ENCODE assay signal across 9 mouse cellular contexts in genomic region chr3:58490787-58491186, GRCm38 (mm10). TPM values are rescaled to one million over a fixed set of nuclear protein-coding genes. Genes with fewer than 3 reads are reported as not detected.
A peak's percentile ranks its signal among the peaks of the same experiment; 100 is the strongest.
DNase-seq lines count a peak whose midpoint lies in the region; ATAC-seq and TF ChIP-seq lines count a peak whose summit lies in the region.
"Had no signal": no experiment of that assay in that cellular context is flagged by ENCODE, and none has a peak within 500 bp of the region (broad histone marks: within the 10 kb centered on the region; RNA-seq: fewer than 3 reads in every experiment).

No protein-coding gene starts in this region.

- H3K27me3 ChIP-seq in hindbrain, embryonic 11.5 days (ENCODE audit: control insufficient read depth, insufficient read depth, low read length): no peaks in the 10 kb centered on the region
- H3K27me3 ChIP-seq in hindbrain, embryonic 13.5 days: no peaks in the 10 kb centered on the region
- H3K27me3 ChIP-seq in MEL (ENCODE audit: control insufficient read depth in 1 of 2, insufficient read depth in 2 of 2, low read length in 2 of 2): peaks cover 0 to 1% of the 10 kb centered on the region in 2 experiments; a peak in 1 of 4 replicates
- H3K27me3 ChIP-seq in lung, postnatal 0 days (replicated peaks; ENCODE audit: insufficient read depth, low read length): no peaks in the 10 kb centered on the region
- H3K27me3 ChIP-seq in hindbrain, embryonic 12.5 days: no peaks in the 10 kb centered on the region
- H3K27me3 ChIP-seq: megakaryocyte, embryonic 14.5 days had no signal

- H3K4me3 ChIP-seq in hindbrain, embryonic 11.5 days (ENCODE audit: low read depth, low read length): no peak overlapping the region
- no peak overlapping the region for H3K4me3 ChIP-seq in hindbrain, embryonic 13.5 days
- H3K4me3 ChIP-seq in MEL (ENCODE audit: control insufficient read depth in 1 of 2, insufficient read depth in 1 of 2, low read depth in 2 of 2, low read length in 2 of 2): no peak overlapping the region
- H3K4me3 ChIP-seq in lung, postnatal 0 days (ENCODE audit: low read depth, low read length): no peak overlapping the region
- no peak overlapping the region for H3K4me3 ChIP-seq in hindbrain, embryonic 12.5 days
- H3K4me3 ChIP-seq: megakaryocyte, embryonic 14.5 days had no signal

- ATAC-seq in hindbrain, embryonic 11.5 days (ENCODE audit: low FRiP score): no peak
- no peak for ATAC-seq in hindbrain, embryonic 13.5 days (ENCODE audit: low FRiP score)
- peak; percentile 70 for ATAC-seq in granulocyte monocyte progenitor cell, adult 5-6 weeks (replicated peaks; ENCODE audit: poor library complexity, severe bottlenecking)
- ATAC-seq in lung, postnatal 0 days: no peak
- ATAC-seq in hindbrain, embryonic 12.5 days (ENCODE audit: low FRiP score): no peak

- H3K9ac ChIP-seq in hindbrain, embryonic 11.5 days (ENCODE audit: low read depth, low read length): no peak overlapping the region
- H3K9ac ChIP-seq in hindbrain, embryonic 13.5 days: no peak overlapping the region
- H3K9ac ChIP-seq in MEL (ENCODE audit: control insufficient read depth, low read depth, low read length, poor library complexity, severe bottlenecking): no peak overlapping the region
- no peak overlapping the region for H3K9ac ChIP-seq in lung, postnatal 0 days (replicated peaks; ENCODE audit: low read depth)
- H3K9ac ChIP-seq in hindbrain, embryonic 12.5 days: no peak overlapping the region

- peak; percentile 10 to 64 (median 48); a peak in 4 of 6 replicates for TF ChIP-seq CTCF in MEL (IDR thresholded peaks at IDR 0.05 in 2 of 3, conservative IDR thresholded peaks at IDR 0.05 in 1 of 3; ENCODE audit: control insufficient read depth in 1 of 3, insufficient read depth in 1 of 3, low read depth in 2 of 3, low read length in 3 of 3, poor library complexity in 1 of 3, severe bottlenecking in 1 of 3)
- TF ChIP-seq CTCF in lung, postnatal 0 days (IDR thresholded peaks at IDR 0.05): peak; percentile 70

- H3K4me1 ChIP-seq in hindbrain, embryonic 11.5 days (replicated peaks; ENCODE audit: control insufficient read depth, insufficient read depth, low read length): no peaks in the 10 kb centered on the region
- H3K4me1 ChIP-seq in hindbrain, embryonic 13.5 days (replicated peaks): no peaks in the 10 kb centered on the region
- peaks cover 0 to 2% of the 10 kb centered on the region in 2 experiments; a peak in 1 of 4 replicates for H3K4me1 ChIP-seq in MEL (ENCODE audit: control insufficient read depth in 1 of 2, insufficient read depth in 2 of 2, low read length in 2 of 2)
- H3K4me1 ChIP-seq in lung, postnatal 0 days (ENCODE audit: insufficient read depth, low read depth, low read length): no peaks in the 10 kb centered on the region
- H3K4me1 ChIP-seq in hindbrain, embryonic 12.5 days: no peaks in the 10 kb centered on the region

- no peaks in the 10 kb centered on the region for H3K36me3 ChIP-seq in hindbrain, embryonic 11.5 days (ENCODE audit: control insufficient read depth, insufficient read depth, low read length)
- H3K36me3 ChIP-seq in hindbrain, embryonic 13.5 days: no peaks in the 10 kb centered on the region
- no peaks in the 10 kb centered on the region; a peak in 1 of 4 replicates for H3K36me3 ChIP-seq in MEL (ENCODE audit: control insufficient read depth in 1 of 2, insufficient read depth in 2 of 2, low read length in 2 of 2)
- no peaks in the 10 kb centered on the region for H3K36me3 ChIP-seq in lung, postnatal 0 days (ENCODE audit: insufficient read depth, low read length)
- H3K36me3 ChIP-seq in hindbrain, embryonic 12.5 days: no peaks in the 10 kb centered on the region

- 77% methylated on average over 7 of the region's 7 CpGs for WGBS in hindbrain, embryonic 11.5 days
- 78% methylated on average over 7 of the region's 7 CpGs for WGBS in hindbrain, embryonic 13.5 days
- WGBS in lung, postnatal 0 days: 62% methylated on average over 7 of the region's 7 CpGs
- 74% methylated on average over 7 of the region's 7 CpGs for WGBS in hindbrain, embryonic 12.5 days

- TF ChIP-seq POLR2A in MEL (IDR thresholded peaks at IDR 0.05; ENCODE audit: control insufficient read depth in 1 of 2, insufficient read depth in 1 of 2, low read depth in 1 of 2, low read length in 2 of 2, poor library complexity in 1 of 2): no peak

- H3K9me3 ChIP-seq in hindbrain, embryonic 11.5 days (ENCODE audit: control insufficient read depth, low read length): no peaks in the 10 kb centered on the region
- H3K9me3 ChIP-seq in hindbrain, embryonic 13.5 days: no peaks in the 10 kb centered on the region
- H3K9me3 ChIP-seq in MEL (replicated peaks; ENCODE audit: insufficient read depth, low read length): no peaks in the 10 kb centered on the region
- H3K9me3 ChIP-seq in lung, postnatal 0 days (ENCODE audit: low read length): no peaks in the 10 kb centered on the region
- H3K9me3 ChIP-seq in hindbrain, embryonic 12.5 days (replicated peaks): no peaks in the 10 kb centered on the region

- no peaks in the 10 kb centered on the region for H3K79me2 ChIP-seq in MEL (ENCODE audit: control insufficient read depth, insufficient read depth, low read length, poor library complexity)

- no peak overlapping the region for H3K27ac ChIP-seq in hindbrain, embryonic 11.5 days (ENCODE audit: low read depth, low read length)
- no peak overlapping the region for H3K27ac ChIP-seq in hindbrain, embryonic 13.5 days
- no peak overlapping the region for H3K27ac ChIP-seq in MEL (ENCODE audit: control insufficient read depth, low read depth, low read length)
- no peak overlapping the region for H3K27ac ChIP-seq in lung, postnatal 0 days (ENCODE audit: low read length)
- no peak overlapping the region for H3K27ac ChIP-seq in hindbrain, embryonic 12.5 days

- DNase-seq in hindbrain, embryonic 11.5 days (ENCODE audit: low spot score): peak; percentile 3
- peak; percentile 67 for DNase-seq in A20 (ENCODE audit: low read depth, low spot score)
- DNase-seq in MEL (ENCODE audit: low read depth, low spot score): peak; percentile 56
- peak; percentile 11 for DNase-seq in lung, postnatal 0 days (ENCODE audit: low spot score)
- DNase-seq in telencephalon, adult 2 months (ENCODE audit: low read depth, low spot score): peak; percentile 16

- peak; percentile 64 for TF ChIP-seq RAD21 in MEL (IDR thresholded peaks at IDR 0.05; ENCODE audit: low read depth, low read length)

- no peak for TF ChIP-seq EP300 in MEL (IDR thresholded peaks at IDR 0.05; ENCODE audit: low read depth in 1 of 2, low read length in 2 of 2)
- no peak for TF ChIP-seq EP300 in lung, postnatal 0 days (IDR thresholded peaks at IDR 0.05)

- H3K4me2 ChIP-seq in hindbrain, embryonic 11.5 days (replicated peaks; ENCODE audit: low read depth, low read length): no peak overlapping the region
- no peak overlapping the region for H3K4me2 ChIP-seq in hindbrain, embryonic 13.5 days
- H3K4me2 ChIP-seq in lung, postnatal 0 days (replicated peaks; ENCODE audit: low read depth, low read length): no peak overlapping the region
- no peak overlapping the region for H3K4me2 ChIP-seq in hindbrain, embryonic 12.5 days (replicated peaks)

TF ChIP-seq in MEL, 35 proteins besides CTCF, POLR2A, EP300 and RAD21:
- TF ChIP-seq ZC3H11A (IDR thresholded peaks at IDR 0.05; ENCODE audit: low read depth, low read length) (peak; percentile 14; the same call in 1 of the 2 replicates), SMC3 (IDR thresholded peaks at IDR 0.05; ENCODE audit: low read depth, low read length) (peak; percentile 69), ELF1 (IDR thresholded peaks at IDR 0.05; ENCODE audit: low read depth, low read length) (no peak), MEF2A (IDR thresholded peaks at IDR 0.05; ENCODE audit: extremely low read depth, insufficient replicate concordance, low read depth, low read length, poor library complexity, severe bottlenecking) (no peak), TBP (IDR thresholded peaks at IDR 0.05; ENCODE audit: low read depth, low read length) (no peak), JUND (IDR thresholded peaks at IDR 0.05; ENCODE audit: low read depth, low read length) (no peak), MAFK (IDR thresholded peaks at IDR 0.05; ENCODE audit: borderline replicate concordance, low read depth, low read length) (no peak)

RNA-seq across cellular contexts. Expression of gene Eif2a, which starts 34.8 kb away (rescaled TPM):
- polyA plus RNA-seq in hindbrain, embryonic 11.5 days (2014; fragmentation: Nextera tagmentation; extraction: Ambion mirVana): 65.1 and 68.5 TPM in 2 replicates
- 41.9 and 44.7 TPM in 2 replicates for polyA plus RNA-seq in hindbrain, embryonic 13.5 days (2015; fragmentation: Nextera tagmentation; extraction: Ambion mirVana)
- 70.2 and 79.5 TPM in 2 replicates for total RNA-seq in MEL (2012; rRNA removed)
- polyA plus RNA-seq in MEL (2012; ENCODE audit: insufficient read depth in 1 of 2, insufficient read length in 2 of 2, low read depth in 1 of 2, low replicate concordance in 2 of 2, missing spikeins in 1 of 2): 100 to 1,000 TPM in 1 of 2 experiments, 10 to 100 TPM in 1; 67.3 to 192 TPM
- 99.7 and 127 TPM in 2 replicates for total RNA-seq in granulocyte monocyte progenitor cell, adult 5-6 weeks (2014; fragmentation: Nextera tagmentation)
- 99.8 and 121 TPM in 2 replicates for total RNA-seq in granulocyte monocyte progenitor cell, adult 5-6 weeks (2017)
- 25.7 and 28.7 TPM in 2 replicates for polyA plus RNA-seq in lung, postnatal 0 days (2015; fragmentation: Nextera tagmentation; extraction: Ambion mirVana)
- polyA plus RNA-seq in hindbrain, embryonic 12.5 days (2016; fragmentation: Nextera tagmentation; extraction: Ambion mirVana): 47.2 and 55.2 TPM in 2 replicates

RNA-seq across cellular contexts. Expression of gene Serp1, which starts 34.9 kb away (rescaled TPM):
- polyA plus RNA-seq in hindbrain, embryonic 11.5 days (2014; fragmentation: Nextera tagmentation; extraction: Ambion mirVana): 149 and 153 TPM in 2 replicates
- 73.7 and 79.9 TPM in 2 replicates for polyA plus RNA-seq in hindbrain, embryonic 13.5 days (2015; fragmentation: Nextera tagmentation; extraction: Ambion mirVana)
- 78.7 and 96.3 TPM in 2 replicates for total RNA-seq in MEL (2012; rRNA removed)
- 10 to 100 TPM; 80.5 to 83.8 TPM for polyA plus RNA-seq in MEL (2012; ENCODE audit: insufficient read depth in 1 of 2, insufficient read length in 2 of 2, low read depth in 1 of 2, low replicate concordance in 2 of 2, missing spikeins in 1 of 2)
- 117 and 128 TPM in 2 replicates for total RNA-seq in granulocyte monocyte progenitor cell, adult 5-6 weeks (2014; fragmentation: Nextera tagmentation)
- total RNA-seq in granulocyte monocyte progenitor cell, adult 5-6 weeks (2017): 140 and 165 TPM in 2 replicates
- polyA plus RNA-seq in lung, postnatal 0 days (2015; fragmentation: Nextera tagmentation; extraction: Ambion mirVana): 117 and 126 TPM in 2 replicates
- polyA plus RNA-seq in hindbrain, embryonic 12.5 days (2016; fragmentation: Nextera tagmentation; extraction: Ambion mirVana): 123 and 134 TPM in 2 replicates

Comparison
In these comparisons a context has a peak if more than half of its experiments do, and no peak if none do; other contexts are left out.
1. DNase-seq: peak in every context shown above with its lines; median percentile 67 in A20; 56 in MEL; 16 in telencephalon, adult 2 months; 11 in lung, postnatal 0 days; 3 in hindbrain, embryonic 11.5 days.